Mouse (Mus musculus) hindbrain, postnatal 0 days (tissue): ENCODE results near the gene Vav1. TPM values are rescaled to one million over a fixed set of nuclear protein-coding genes. Genes with fewer than 3 reads are reported as not detected.

Experiments
- ATAC-seq: fragments of 200-750 bp; cut with Nextera tagmentation; 2 replicates; pipeline ENCODE4 v1.8.0; 2017; ENCODE audit warnings: mild to moderate bottlenecking, moderate TSS enrichment, moderate library complexity
- DNase-seq: peaks from one replicate; pipeline ENCODE4 v3.0.0-alpha.2; 2015; ENCODE audit warnings: low spot score
- H3K27ac ChIP-seq: fragments of 300-500 bp; sonication (generic); 2 replicates; pipeline ENCODE4 v1.5.1; 2014; ENCODE audit warnings: mild to moderate bottlenecking
- H3K27me3 ChIP-seq: fragments of 300-500 bp; sonication (generic); 2 replicates; pipeline ENCODE4 v1.6.1; 2014; ENCODE audit warnings: low read length, mixed read lengths; ENCODE audit not compliant: insufficient read depth
- H3K36me3 ChIP-seq: fragments of 300-500 bp; sonication (generic); 2 replicates; pipeline ENCODE4 v1.6.1; 2014; ENCODE audit warnings: low read length, mixed read lengths; ENCODE audit not compliant: insufficient read depth
- H3K4me1 ChIP-seq: fragments of 300-500 bp; sonication (generic); 2 replicates; pipeline ENCODE4 v1.6.1; 2014; ENCODE audit warnings: antibody characterized with exemption, low read length, mixed read lengths; ENCODE audit not compliant: insufficient read depth
- H3K4me2 ChIP-seq: fragments of 300-500 bp; sonication (generic); 2 replicates; pipeline ENCODE4 v1.6.1; 2014; ENCODE audit warnings: low read depth, mild to moderate bottlenecking, low read length, moderate library complexity, mixed read lengths
- H3K4me3 ChIP-seq: fragments of 300-500 bp; sonication (generic); 2 replicates; pipeline ENCODE4 v1.5.1; 2014; ENCODE audit warnings: low read length
- H3K9ac ChIP-seq: fragments of 300-500 bp; sonication (generic); replicated peaks from 2 replicates; pipeline ENCODE4 v1.6.1; 2014; ENCODE audit warnings: mild to moderate bottlenecking, low read length, moderate library complexity, mixed read lengths
- H3K9me3 ChIP-seq: fragments of 300-500 bp; sonication (generic); 2 replicates; pipeline ENCODE4 v1.6.1; 2016; ENCODE audit warnings: low read length, mixed read lengths
- CTCF ChIP-seq: IDR thresholded peaks from 2 replicates; pipeline ENCODE4 v1.5.1; 2016; ENCODE audit warnings: antibody characterized with exemption, control low read depth, low read depth
- WGBS: fragments of 180-500 bp; shearing (Covaris S2); extraction: QIAGEN DNeasy Blood & Tissue Kit; methylation state at CpG from one replicate; pipeline ENCODE4 v1.1.7; 2014; 5-methylcytosine and 5-hydroxymethylcytosine counted together
- polyA plus RNA-seq: library from polyadenylated mRNA; unstranded; fragments of >200 nt; fragmentation: Nextera tagmentation; extraction: Ambion mirVana; gene quantifications from 2 replicates; pipeline ENCODE4 v1.2.1, GENCODE M21; 2015
- total RNA-seq: library from RNA; depleted of rRNA; stranded (reverse); fragments of >200 nt; gene quantifications from 2 replicates; pipeline ENCODE4 v1.2.3, GENCODE M21; 2014

Vav1 gene
- total and polyA plus RNA-seq, 2 experiments from 2014 or later, result 2.5 TPM

DNA sequence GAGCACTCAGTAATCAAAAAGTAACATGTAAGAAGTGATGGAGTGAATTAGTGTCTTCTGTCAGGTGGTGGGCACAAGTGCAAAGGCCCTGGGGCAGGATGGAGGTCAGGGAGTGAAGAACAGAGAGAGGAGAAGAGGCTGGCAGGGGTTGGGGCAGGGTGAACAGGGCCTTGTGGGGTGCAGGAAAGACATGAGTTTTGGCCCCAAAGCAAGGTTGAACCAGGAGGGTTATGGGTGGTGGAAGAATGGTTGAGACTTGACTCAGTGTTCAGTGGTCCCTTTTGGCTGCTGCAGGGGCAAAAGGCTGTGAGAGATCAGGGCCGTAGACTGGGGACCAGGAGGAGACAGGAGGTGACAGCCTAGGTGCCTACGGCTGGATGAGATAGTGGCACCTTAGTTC is 363 bp upstream of the Vav1 start:
- no peak overlapping the region for H3K4me2 ChIP-seq
- H3K27me3 ChIP-seq, result no peaks in the 10 kb centered on the region
- DNase-seq (no peak), ATAC-seq (no peak)
- H3K27ac ChIP-seq, result no peak overlapping the region
- H3K4me1 ChIP-seq, result peaks cover 10% of the 10 kb centered on the region
- no peak for TF ChIP-seq CTCF
- no peaks in the 10 kb centered on the region for H3K9me3 ChIP-seq
- no peak overlapping the region for H3K9ac ChIP-seq
- H3K4me3 ChIP-seq, result no peak overlapping the region
- H3K36me3 ChIP-seq, result no peaks in the 10 kb centered on the region
- WGBS, result 78% methylated on average over 2 of the region's 2 CpGs

DNA sequence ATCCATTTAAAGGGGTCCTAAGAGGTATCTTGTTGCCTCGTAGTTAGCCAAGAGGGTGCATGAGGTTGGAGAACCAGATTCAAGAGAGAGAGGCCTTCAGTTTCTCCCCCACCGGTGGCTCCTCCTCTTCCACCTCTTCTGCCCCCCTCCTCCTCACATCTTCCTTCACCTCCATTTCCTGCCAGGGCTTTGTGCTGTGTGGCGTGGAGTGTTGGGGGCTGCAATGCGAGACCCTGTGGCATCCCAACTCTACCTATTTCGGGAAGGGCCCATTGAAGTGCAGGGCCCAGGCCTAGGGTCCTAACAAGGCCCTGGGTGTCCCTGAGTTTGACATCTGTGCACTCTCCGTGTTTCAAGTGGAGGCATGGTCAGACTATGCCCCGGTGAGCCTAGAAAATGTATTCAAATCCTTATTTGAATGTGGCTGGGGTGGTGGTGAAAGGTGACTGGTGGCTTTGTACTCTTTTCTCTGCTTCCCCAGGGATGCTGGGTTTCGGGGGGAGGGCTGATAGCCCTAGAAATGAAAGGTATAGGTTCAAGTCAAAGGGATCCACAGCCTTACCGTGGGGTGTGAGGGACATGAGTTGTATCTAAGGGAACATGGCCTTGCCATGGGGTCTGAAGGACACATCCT is 808 bp downstream of the Vav1 start:
- Histone ChIP-seq H3K4me2 (no peak overlapping the region), H3K36me3 (no peaks in the 10 kb centered on the region), H3K9ac (no peak overlapping the region), H3K4me3 (no peak overlapping the region), H3K27me3 (no peaks in the 10 kb centered on the region), H3K27ac (no peak overlapping the region), H3K4me1 (peaks cover 9% of the 10 kb centered on the region), H3K9me3 (no peaks in the 10 kb centered on the region)
- no peak for TF ChIP-seq CTCF
- 64% methylated on average over 9 of the region's 9 CpGs for WGBS
- no peak for ATAC-seq
- DNase-seq, result no peak

DNA sequence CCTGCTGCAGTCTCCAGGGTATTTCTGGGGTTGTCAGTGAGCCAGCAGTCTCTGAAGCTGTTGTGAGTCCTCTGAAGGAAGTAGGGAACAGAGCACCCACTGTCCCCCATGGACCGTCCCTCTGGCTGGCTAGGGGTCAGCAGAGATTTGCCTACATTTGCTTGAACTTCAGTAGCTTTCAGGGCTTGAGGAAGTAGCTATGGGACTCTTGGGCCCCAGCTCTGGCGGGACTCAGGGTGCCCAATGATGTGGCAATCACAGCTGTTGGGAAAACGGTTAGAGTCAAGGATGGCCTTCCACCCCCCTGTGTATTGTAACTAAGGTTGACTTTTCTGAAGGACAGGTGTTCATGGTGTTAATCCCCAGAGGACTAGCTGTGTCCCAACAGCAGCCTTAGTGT is 1.5 kb downstream of the Vav1 start:
- Histone ChIP-seq H3K4me2 (no peak overlapping the region), H3K4me1 (peaks cover 6% of the 10 kb centered on the region), H3K4me3 (no peak overlapping the region), H3K27ac (no peak overlapping the region), H3K27me3 (no peaks in the 10 kb centered on the region), H3K9ac (no peak overlapping the region), H3K9me3 (no peaks in the 10 kb centered on the region), H3K36me3 (no peaks in the 10 kb centered on the region)
- ATAC-seq (no peak), DNase-seq (no peak)
- 78% methylated on average over 3 of the region's 3 CpGs for WGBS
- TF ChIP-seq CTCF, result no peak

DNA sequence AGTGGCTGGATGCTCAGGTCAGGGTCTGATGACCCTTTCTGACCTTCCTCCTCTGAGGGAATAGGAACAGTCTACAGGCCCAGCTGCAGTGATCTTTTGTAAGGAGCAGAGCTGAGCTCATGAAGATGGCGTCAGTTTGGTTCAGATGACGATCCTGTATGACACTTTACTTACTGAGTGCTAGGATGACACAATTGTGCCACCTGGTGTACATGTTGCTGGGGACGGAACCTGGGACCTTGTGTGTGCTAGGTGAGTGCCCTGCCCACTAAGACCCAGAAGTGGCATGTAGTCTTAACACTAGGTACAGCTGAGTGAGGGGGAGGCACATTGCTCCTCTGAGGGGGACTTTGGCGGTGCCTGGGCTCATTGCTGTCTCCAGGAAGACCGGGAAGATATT is 5.0 kb downstream of the Vav1 start:
- no peaks in the 10 kb centered on the region for H3K9me3 ChIP-seq
- H3K4me3 ChIP-seq, result no peak overlapping the region
- WGBS, result 85% methylated on average over 5 of the region's 5 CpGs
- H3K36me3 ChIP-seq, result no peaks in the 10 kb centered on the region
- H3K27ac ChIP-seq, result no peak overlapping the region
- no peaks in the 10 kb centered on the region for H3K4me1 ChIP-seq
- no peak overlapping the region for H3K4me2 ChIP-seq
- no peaks in the 10 kb centered on the region for H3K27me3 ChIP-seq
- 0 out of 2 replicates have a peak, but pooled peaks have one; percentile 15 for TF ChIP-seq CTCF
- no peak overlapping the region for H3K9ac ChIP-seq
- ATAC-seq, result no peak
- no peak for DNase-seq

DNA sequence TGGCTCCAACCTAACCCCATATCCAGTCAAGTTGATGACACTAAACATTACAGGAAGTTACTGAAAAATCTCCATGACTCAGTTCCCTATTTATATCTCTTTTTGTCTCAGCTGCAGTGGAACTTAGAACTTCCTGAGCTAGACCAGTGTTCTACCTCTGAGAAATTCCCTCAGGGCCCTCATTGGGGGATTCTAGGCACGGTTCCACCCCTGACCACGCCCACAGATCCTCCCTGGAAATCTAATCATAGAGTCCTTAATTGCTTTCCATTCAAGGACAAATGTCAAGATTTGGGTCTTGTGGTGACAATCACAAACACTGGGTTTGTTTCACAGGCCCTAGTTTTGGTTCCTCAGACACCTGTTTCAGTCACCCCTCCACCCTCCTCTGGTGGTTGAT is 6.2 kb downstream of the Vav1 start:
- H3K4me2 ChIP-seq, result no peak overlapping the region
- WGBS, result 54% methylated on average over 2 of the region's 2 CpGs
- no peak overlapping the region for H3K27ac ChIP-seq
- H3K4me1 ChIP-seq, result no peaks in the 10 kb centered on the region
- ATAC-seq (no peak), DNase-seq (no peak)
- no peak overlapping the region for H3K4me3 ChIP-seq
- no peaks in the 10 kb centered on the region for H3K36me3 ChIP-seq
- no peak overlapping the region for H3K9ac ChIP-seq
- H3K9me3 ChIP-seq, result no peaks in the 10 kb centered on the region
- no peak for TF ChIP-seq CTCF
- H3K27me3 ChIP-seq, result no peaks in the 10 kb centered on the region

DNA sequence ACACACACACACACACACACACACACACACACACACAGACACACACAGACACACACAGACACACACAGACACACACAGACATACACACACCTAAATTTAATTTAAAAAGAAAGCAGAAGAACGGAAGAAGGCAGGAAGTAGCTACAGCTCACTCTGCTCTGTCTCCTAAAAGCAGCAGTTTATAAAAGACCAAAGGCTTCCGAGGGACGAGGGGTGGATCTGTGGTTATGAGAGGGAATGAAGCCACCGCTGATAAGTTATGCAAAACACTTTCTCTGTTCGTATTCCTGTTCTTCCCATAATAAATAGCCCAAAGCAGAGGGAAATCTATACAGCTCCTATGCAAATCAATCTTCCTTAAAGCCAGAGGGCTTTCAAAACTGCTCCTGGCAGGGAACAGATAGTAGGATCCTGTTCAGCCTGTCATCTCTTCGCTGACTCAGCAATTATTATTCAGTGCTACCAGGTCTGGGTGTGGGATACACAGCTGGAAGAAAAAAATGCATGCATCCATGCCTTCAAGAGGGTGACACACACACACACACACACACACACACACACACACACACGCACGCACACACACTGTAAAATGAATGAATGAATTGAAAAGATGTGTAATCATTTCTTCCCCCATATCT is 7.9 kb downstream of the Vav1 start:
- DNase-seq, result no peak
- Histone ChIP-seq H3K27ac (no peak overlapping the region), H3K4me2 (no peak overlapping the region), H3K9ac (no peak overlapping the region), H3K4me3 (no peak overlapping the region), H3K27me3 (no peaks in the 10 kb centered on the region), H3K9me3 (no peaks in the 10 kb centered on the region), H3K36me3 (no peaks in the 10 kb centered on the region), H3K4me1 (no peaks in the 10 kb centered on the region)
- no peak for ATAC-seq
- TF ChIP-seq CTCF, result no peak
- WGBS, result 70% methylated on average over 8 of the region's 8 CpGs

DNA sequence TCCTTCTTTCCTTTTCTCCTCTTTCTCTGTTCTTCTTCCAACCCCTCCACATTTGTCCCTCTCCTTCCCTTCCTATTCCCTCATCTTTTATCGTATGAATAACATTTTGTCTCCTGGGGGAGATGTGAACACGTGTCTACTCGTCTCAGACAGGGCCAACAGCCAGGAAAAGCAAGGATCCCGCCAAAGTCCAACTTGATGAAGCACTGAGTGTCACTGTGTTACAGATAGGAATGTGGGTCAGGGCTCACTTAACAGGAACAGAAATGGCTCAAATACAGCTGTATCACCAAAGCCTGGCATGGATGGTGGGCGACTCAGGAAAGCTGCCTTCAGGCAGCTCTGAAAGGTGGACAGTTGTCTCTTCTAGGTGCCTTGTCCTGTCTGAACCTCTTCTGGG is 10.4 kb downstream of the Vav1 start:
- no peak overlapping the region for H3K4me3 ChIP-seq
- H3K27me3 ChIP-seq, result no peaks in the 10 kb centered on the region
- H3K27ac ChIP-seq, result no peak overlapping the region
- H3K9me3 ChIP-seq, result no peaks in the 10 kb centered on the region
- H3K9ac ChIP-seq, result no peak overlapping the region
- ATAC-seq (no peak), DNase-seq (no peak)
- no peak for TF ChIP-seq CTCF
- H3K4me2 ChIP-seq, result no peak overlapping the region
- H3K36me3 ChIP-seq, result no peaks in the 10 kb centered on the region
- 83% methylated on average over 5 of the region's 5 CpGs for WGBS
- no peaks in the 10 kb centered on the region for H3K4me1 ChIP-seq
